Mouse (Mus musculus) liver, embryonic 11.5 days (tissue): ENCODE results near the gene Atg101. TPM values are rescaled to one million over a fixed set of nuclear protein-coding genes. Genes with fewer than 3 reads are reported as not detected.

Experiments
- ATAC-seq: fragments of 200-750 bp; cut with Nextera tagmentation; replicated peaks from 2 replicates; pipeline ENCODE4 v1.8.0; 2017; ENCODE audit warnings: moderate number of reproducible peaks, mild to moderate bottlenecking, moderate TSS enrichment, moderate library complexity; ENCODE audit not compliant: low FRiP score
- DNase-seq: peaks from one replicate; pipeline ENCODE4 v3.0.0-alpha.2; 2017; ENCODE audit warnings: low spot score
- H3K27ac ChIP-seq: fragments of 300-500 bp; sonication (generic); 2 replicates; pipeline ENCODE4 v1.5.1; 2014; ENCODE audit warnings: mild to moderate bottlenecking, low read depth, low read length, control low read depth
- H3K27me3 ChIP-seq: fragments of 300-500 bp; sonication (generic); replicated peaks from 2 replicates; pipeline ENCODE4 v1.6.1; 2014; ENCODE audit warnings: low read length, mixed read lengths; ENCODE audit not compliant: control insufficient read depth, insufficient read depth
- H3K36me3 ChIP-seq: fragments of 300-500 bp; sonication (generic); 2 replicates; pipeline ENCODE4 v1.6.1; 2014; ENCODE audit warnings: mild to moderate bottlenecking, low read length, moderate library complexity, mixed read lengths; ENCODE audit not compliant: control insufficient read depth, insufficient read depth
- H3K4me1 ChIP-seq: fragments of 300-500 bp; sonication (generic); replicated peaks from 2 replicates; pipeline ENCODE4 v1.6.1; 2014; ENCODE audit warnings: low read length, mixed read lengths; ENCODE audit not compliant: control insufficient read depth, insufficient read depth
- H3K4me2 ChIP-seq: fragments of 300-500 bp; sonication (generic); 2 replicates; pipeline ENCODE4 v1.6.1; 2014; ENCODE audit warnings: mild to moderate bottlenecking, control low read depth, moderate library complexity
- H3K4me3 ChIP-seq: fragments of 300-500 bp; sonication (generic); 2 replicates; pipeline ENCODE4 v1.5.1; 2014; ENCODE audit warnings: low read depth, low read length, control low read depth
- H3K9ac ChIP-seq: fragments of 300-500 bp; sonication (generic); 2 replicates; pipeline ENCODE4 v1.6.1; 2014; ENCODE audit warnings: low read depth, low read length, control low read depth
- H3K9me3 ChIP-seq: fragments of 300-500 bp; sonication (generic); 2 replicates; pipeline ENCODE4 v1.6.1; 2016; ENCODE audit warnings: low read length, inconsistent platforms, mixed read lengths; ENCODE audit not compliant: control insufficient read depth
- WGBS: fragments of 180-500 bp; shearing (Covaris S2); extraction: QIAGEN DNeasy Blood & Tissue Kit; methylation state at CpG from one replicate; pipeline ENCODE4 v1.1.7; 2014; 5-methylcytosine and 5-hydroxymethylcytosine counted together
- polyA plus RNA-seq: library from polyadenylated mRNA; unstranded; fragments of >200 nt; fragmentation: Nextera tagmentation; extraction: Ambion mirVana; gene quantifications from 2 replicates; pipeline ENCODE4 v1.2.1, GENCODE M21; 2014

Atg101 gene
- polyA plus RNA-seq, 1 experiment from 2014 or later, result 54.9 TPM

- no peak for ATAC-seq
- Histone ChIP-seq H3K4me3 (no peak overlapping the region), H3K36me3 (peaks cover 14% of the 10 kb centered on the region; the same call in 1 of the 2 replicates), H3K27me3 (no peaks in the 10 kb centered on the region), H3K4me2 (no peak overlapping the region), H3K4me1 (peaks cover 10% of the 10 kb centered on the region), H3K27ac (no peak overlapping the region), H3K9ac (no peak overlapping the region), H3K9me3 (no peaks in the 10 kb centered on the region)
- no peak for DNase-seq
- WGBS, result 92% methylated on average over 6 of the region's 6 CpGs
Measured at GRCm38 (mm10) chr15:101287361-101287760, 3.3 kb downstream of the Atg101 start.

GRCm38 (mm10) chr15:101290354-101290753 is 6.3 kb downstream of the Atg101 start:
- Histone ChIP-seq H3K4me2 (no peak overlapping the region), H3K9me3 (no peaks in the 10 kb centered on the region), H3K4me1 (peaks cover 3% of the 10 kb centered on the region), H3K27ac (no peak overlapping the region), H3K36me3 (peaks cover 14% of the 10 kb centered on the region; the same call in 1 of the 2 replicates), H3K27me3 (no peaks in the 10 kb centered on the region), H3K4me3 (no peak overlapping the region), H3K9ac (no peak overlapping the region)
- ATAC-seq, result no peak
- DNase-seq, result no peak
- 93% methylated on average over 15 of the region's 15 CpGs for WGBS

- no peak for ATAC-seq
- H3K9me3 ChIP-seq, result no peaks in the 10 kb centered on the region
- H3K27me3 ChIP-seq, result no peaks in the 10 kb centered on the region
- H3K9ac ChIP-seq, result no peak overlapping the region
- 89% methylated on average over 3 of the region's 3 CpGs for WGBS
- no peak for DNase-seq
- no peak overlapping the region for H3K27ac ChIP-seq
- H3K4me2 ChIP-seq, result no peak overlapping the region
- H3K36me3 ChIP-seq, result peaks cover 12% of the 10 kb centered on the region; the same call in 1 of the 2 replicates
- H3K4me3 ChIP-seq, result no peak overlapping the region
- no peaks in the 10 kb centered on the region for H3K4me1 ChIP-seq
Measured at GRCm38 (mm10) chr15:101292012-101292411, 7.9 kb downstream of the Atg101 start.

- Histone ChIP-seq H3K27ac (no peak within 1 kb of the TSS), H3K9me3 (no peaks in the 10 kb centered on the region), H3K9ac (no peak within 1 kb of the TSS), H3K36me3 (peaks cover 9% of the 10 kb centered on the region; the same call in 1 of the 2 replicates), H3K4me3 (no peak within 1 kb of the TSS), H3K4me1 (no peaks in the 10 kb centered on the region; the same call in 1 of the 2 replicates), H3K27me3 (no peaks in the 10 kb centered on the region), H3K4me2 (no peak within 1 kb of the TSS)
- WGBS, result 64% methylated on average over 18 of the region's 18 CpGs
- DNase-seq, result no peak
- 0 out of 2 replicates have a peak, but pooled peaks have one; percentile 16 for ATAC-seq
Measured at GRCm38 (mm10) chr15:101293025-101293621, 9.1 kb downstream of the Atg101 start, which contains the start of gene 6030408B16Rik. TSS of gene 6030408B16Rik (plus strand) at chr15:101293212.

- no peaks in the 10 kb centered on the region for H3K27me3 ChIP-seq
- peaks cover 9% of the 10 kb centered on the region; the same call in 1 of the 2 replicates for H3K36me3 ChIP-seq
- ATAC-seq (no peak), DNase-seq (no peak)
- WGBS, result 60% methylated on average over 16 of the region's 16 CpGs
- H3K9ac ChIP-seq, result no peak overlapping the region
- H3K4me1 ChIP-seq, result peaks cover 2% of the 10 kb centered on the region
- H3K9me3 ChIP-seq, result no peaks in the 10 kb centered on the region
- H3K27ac ChIP-seq, result no peak overlapping the region
- H3K4me2 ChIP-seq, result no peak overlapping the region
- no peak overlapping the region for H3K4me3 ChIP-seq
Measured at GRCm38 (mm10) chr15:101294028-101294894, 10.2 kb downstream of the Atg101 start.

GRCm38 (mm10) chr15:101295106-101295505 is 11.0 kb downstream of the Atg101 start:
- Histone ChIP-seq H3K4me2 (no peak overlapping the region), H3K36me3 (peaks cover 9% of the 10 kb centered on the region; the same call in 1 of the 2 replicates), H3K4me3 (no peak overlapping the region), H3K27me3 (no peaks in the 10 kb centered on the region), H3K27ac (no peak overlapping the region), H3K9me3 (no peaks in the 10 kb centered on the region), H3K4me1 (peaks cover 11% of the 10 kb centered on the region), H3K9ac (no peak overlapping the region)
- DNase-seq (no peak), ATAC-seq (no peak)
- 68% methylated on average over 7 of the region's 7 CpGs for WGBS

- ATAC-seq, result no peak
- Histone ChIP-seq H3K36me3 (peaks cover 4% of the 10 kb centered on the region; the same call in 1 of the 2 replicates), H3K27me3 (no peaks in the 10 kb centered on the region), H3K27ac (no peak overlapping the region), H3K4me1 (peaks cover 11% of the 10 kb centered on the region), H3K9me3 (no peaks in the 10 kb centered on the region), H3K9ac (no peak overlapping the region), H3K4me2 (no peak overlapping the region), H3K4me3 (no peak overlapping the region)
- no peak for DNase-seq
- WGBS, result 87% methylated on average over 10 of the region's 10 CpGs
Measured at GRCm38 (mm10) chr15:101295616-101296015, 11.5 kb downstream of the Atg101 start.

- Histone ChIP-seq H3K27me3 (no peaks in the 10 kb centered on the region), H3K9me3 (no peaks in the 10 kb centered on the region), H3K27ac (no peak overlapping the region), H3K36me3 (no peaks in the 10 kb centered on the region), H3K4me3 (no peak overlapping the region), H3K4me1 (peaks cover 11% of the 10 kb centered on the region), H3K4me2 (no peak overlapping the region), H3K9ac (no peak overlapping the region)
- ATAC-seq (no peak), DNase-seq (no peak)
- whole genome bisulfite sequencing, result 82% methylated on average over 11 of the region's 11 CpGs
Measured at GRCm38 (mm10) chr15:101296091-101296490, 12.0 kb downstream of the Atg101 start.
